Mouse (Mus musculus): Measurements from ENCODE around the gene Wfikkn1. TPM values are rescaled to one million over a fixed set of nuclear protein-coding genes. Genes with fewer than 3 reads are reported as not detected.

The Wfikkn1 gene
- total RNA-seq, 2 experiments from 2014 or later = 0.93 to 2.0 TPM

DNA sequence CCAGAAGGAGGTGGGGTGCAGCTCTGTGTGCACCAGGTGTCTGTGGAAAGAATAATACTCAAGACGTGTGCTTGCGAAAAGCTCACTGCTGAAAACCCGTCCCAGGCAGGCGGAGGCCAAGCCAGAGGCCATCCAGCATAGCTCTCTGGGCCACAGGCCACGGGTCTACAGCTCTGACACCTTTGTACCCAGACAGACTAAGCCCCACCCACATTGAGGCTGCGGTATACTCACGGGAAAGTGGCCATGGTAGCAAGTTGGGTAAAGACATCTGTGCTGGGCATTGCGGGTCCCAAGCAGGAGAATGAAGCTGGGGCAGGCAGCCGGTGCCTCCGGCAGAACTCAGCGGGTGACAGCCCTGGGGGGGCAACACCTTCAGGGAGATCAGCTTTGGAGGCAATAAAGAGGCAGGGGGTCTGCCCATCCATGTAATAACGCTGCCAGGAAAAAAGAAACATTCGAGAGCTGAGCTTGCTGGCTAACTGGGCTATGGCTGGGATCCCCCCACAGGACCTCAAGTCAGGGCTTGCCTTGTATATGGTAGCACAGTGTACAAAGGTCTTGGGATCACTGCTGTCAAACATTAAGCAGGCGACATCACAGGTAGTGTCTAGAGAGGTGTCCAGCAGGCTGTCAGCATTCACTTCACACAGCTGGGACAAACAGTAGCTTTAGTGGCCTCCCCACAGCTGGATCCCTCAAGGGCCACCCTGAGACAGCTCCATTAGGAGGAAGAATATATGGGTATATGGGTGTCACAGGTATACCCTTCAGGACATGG lies 41.0 kb downstream of the Wfikkn1 start:
- DNase-seq (ENCODE audit: low spot score in 2 of 2) = no peak

- DNase-seq (ENCODE audit: low spot score in 2 of 2) = no peak
These were observed 41.8 kb downstream of the Wfikkn1 start for GRCm38 (mm10) chr17:25838904-25839303.

DNA sequence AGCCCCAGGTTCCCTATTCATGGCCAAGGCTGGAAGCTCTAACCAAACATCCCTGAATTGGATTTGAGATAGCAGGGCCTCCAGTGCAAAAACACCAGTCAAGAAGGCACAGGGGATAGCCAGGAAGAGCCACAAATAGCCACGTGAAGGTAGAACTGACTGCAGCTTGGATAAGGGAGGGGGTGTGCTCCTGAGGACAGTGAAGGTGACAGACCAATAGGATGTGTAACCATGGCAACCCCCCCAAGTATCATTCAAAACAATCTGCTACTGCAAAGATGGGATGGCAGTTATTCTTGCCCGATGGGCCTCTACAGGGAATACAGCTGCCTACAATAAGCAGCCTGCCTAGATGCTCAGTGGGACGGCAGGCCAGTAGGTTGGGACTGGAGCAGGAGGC lies 43.1 kb downstream of the Wfikkn1 start:
- no peak for DNase-seq (ENCODE audit: low spot score in 2 of 2)

DNA sequence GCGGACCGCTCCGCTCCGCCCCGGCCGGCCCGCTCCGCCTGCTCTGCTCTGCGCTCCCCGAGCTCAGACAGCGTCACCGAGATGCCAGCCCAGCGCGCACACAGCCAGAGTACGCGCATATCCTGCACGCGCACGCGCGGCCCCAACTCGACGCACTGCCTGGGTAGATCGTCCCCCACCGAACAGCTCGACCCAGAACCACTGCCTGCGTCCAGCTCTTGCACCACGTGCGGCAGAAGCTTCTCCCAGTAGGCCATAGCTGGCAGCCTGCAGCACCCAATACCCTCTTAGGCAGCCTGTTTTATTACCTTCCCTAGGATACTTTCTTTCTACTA lies 43.6 kb downstream of the Wfikkn1 start, which contains the start of gene Rhbdl1:
Rhbdl1 (minus strand) TSS at position 220 of the 335 bp plus-strand sequence.
- DNase-seq (ENCODE audit: low spot score in 2 of 2) = peak; percentile 68 to 77

GRCm38 (mm10) chr17:25836397-25837075 lies 44.1 kb downstream of the Wfikkn1 start:
- DNase-seq (ENCODE audit: low spot score in 2 of 2) = no peak

GRCm38 (mm10) chr17:25835816-25836215 lies 44.8 kb downstream of the Wfikkn1 start:
- DNase-seq (ENCODE audit: low spot score in 2 of 2) = no peak

DNA sequence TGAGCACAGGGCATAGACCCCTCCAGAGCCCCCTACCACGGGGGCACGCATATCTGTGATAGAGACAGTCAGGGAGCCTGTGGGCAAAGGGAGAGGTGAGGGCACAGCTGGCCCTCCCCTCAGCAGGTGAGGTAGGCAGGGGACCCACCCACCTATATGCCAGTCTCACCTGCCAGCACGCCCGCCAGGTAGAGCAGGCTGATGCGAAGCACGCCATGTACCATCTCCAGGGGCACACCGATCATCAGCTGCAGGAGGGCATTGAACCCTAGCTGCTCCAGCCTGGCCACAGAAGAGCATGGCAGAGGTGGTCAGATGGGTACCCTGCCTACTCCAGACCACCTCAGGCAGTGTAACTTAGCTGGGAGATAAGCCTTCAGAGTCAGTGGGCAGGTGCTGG lies 45.4 kb downstream of the Wfikkn1 start:
- DNase-seq (ENCODE audit: low spot score in 2 of 2) = no peak

GRCm38 (mm10) chr17:25834595-25835222 lies 45.9 kb downstream of the Wfikkn1 start:
- no peak for DNase-seq (ENCODE audit: low spot score in 2 of 2)

DNA sequence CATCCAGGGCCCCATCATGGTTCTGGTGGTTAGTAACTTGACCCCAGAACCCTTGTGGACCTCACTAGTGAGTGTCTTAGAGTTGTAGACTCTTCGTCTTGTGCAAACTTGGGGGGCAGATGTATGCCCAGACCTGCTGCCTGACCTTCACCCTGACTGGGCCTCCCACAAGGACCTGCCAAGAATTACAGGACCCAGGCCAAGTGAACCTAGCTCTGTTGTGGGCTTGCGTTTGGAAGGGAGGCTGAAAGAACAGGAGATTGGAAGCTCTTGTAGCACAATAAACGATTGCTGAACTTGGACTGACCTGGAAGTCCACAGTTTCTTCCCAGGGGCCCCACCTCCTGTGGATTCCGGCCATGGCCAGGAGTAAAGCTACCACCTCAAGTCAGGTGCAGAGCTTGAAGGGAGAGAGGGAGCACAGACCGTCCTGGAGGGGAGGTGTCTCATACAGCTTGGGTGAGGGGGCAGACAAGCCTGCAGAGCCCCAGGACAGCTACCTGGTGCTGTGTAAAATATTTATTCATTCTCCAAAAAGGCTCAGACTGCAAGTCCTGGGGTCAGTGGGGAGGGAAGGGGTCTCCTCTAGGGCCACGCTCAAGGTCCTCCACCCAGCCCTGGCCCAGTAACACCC lies 46.6 kb downstream of the Wfikkn1 start:
- no peak for DNase-seq (ENCODE audit: low spot score in 2 of 2)

DNA sequence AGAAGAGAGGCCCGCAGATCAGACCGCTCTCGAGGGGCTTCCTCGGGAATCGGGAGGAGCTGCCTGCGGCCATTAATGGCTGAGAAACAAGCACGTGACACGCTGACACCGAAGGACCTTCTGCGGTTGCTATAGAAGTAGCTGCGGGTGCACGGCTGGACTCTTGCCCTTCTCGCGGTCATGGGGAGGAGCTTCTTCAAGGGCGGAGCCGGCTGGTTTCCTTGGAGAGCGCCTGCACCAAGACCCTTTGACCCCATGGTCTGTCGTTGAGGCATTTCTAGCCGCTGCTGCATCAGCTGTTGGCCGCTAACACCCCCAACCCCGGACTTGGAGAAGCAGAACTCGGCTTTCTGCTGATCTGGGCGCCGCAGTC lies 47.4 kb downstream of the Wfikkn1 start, which contains the start of gene Stub1:
Stub1 (minus strand) TSS at position 114 of the 373 bp plus-strand sequence.
- DNase-seq (ENCODE audit: low spot score in 2 of 2) = peak; percentile 85 to 88

GRCm38 (mm10) chr17:25832436-25833290 lies 48.0 kb downstream of the Wfikkn1 start:
- peak; percentile 99 for DNase-seq (ENCODE audit: low spot score in 2 of 2)

DNA sequence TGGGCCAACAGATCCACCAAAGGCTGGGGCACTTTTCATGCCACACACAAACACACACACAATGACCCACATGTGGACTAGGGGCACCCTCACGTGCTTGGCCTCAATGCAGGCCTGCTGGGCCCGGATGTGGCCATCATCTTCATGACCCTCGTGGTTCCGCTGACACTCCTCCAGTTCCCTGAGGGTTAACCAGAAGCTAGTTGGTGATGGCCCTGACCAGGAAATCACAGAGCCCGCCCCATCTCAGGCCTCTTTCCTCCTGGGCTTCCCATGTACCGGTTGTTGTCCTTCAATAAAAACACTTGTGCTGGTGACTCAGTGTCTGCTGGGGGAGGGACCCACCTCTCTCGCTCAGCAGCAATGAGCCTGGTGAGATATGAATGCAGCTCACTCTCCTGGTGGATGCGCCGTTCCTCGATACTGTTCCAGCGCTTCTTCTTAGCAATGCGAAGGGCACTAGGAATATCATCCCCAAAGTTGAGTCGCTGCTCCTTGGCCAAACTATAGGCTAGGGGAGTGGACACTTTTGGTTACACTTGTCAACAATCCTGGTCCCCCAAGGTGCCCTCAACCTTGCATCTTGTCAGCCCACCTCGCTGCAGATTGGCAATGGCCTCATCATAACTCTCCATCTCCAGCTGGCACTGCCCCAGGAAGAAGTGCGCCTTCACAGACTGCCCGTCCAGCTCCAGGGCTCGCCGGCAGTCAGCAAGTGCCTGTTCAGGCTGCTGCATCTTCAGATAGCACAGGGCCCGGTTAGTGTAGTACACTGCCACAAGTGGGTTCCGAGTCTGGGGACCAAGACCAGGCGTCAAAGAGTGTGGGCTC lies 49.0 kb downstream of the Wfikkn1 start:
- no peak for DNase-seq (ENCODE audit: low spot score in 2 of 2)

DNA sequence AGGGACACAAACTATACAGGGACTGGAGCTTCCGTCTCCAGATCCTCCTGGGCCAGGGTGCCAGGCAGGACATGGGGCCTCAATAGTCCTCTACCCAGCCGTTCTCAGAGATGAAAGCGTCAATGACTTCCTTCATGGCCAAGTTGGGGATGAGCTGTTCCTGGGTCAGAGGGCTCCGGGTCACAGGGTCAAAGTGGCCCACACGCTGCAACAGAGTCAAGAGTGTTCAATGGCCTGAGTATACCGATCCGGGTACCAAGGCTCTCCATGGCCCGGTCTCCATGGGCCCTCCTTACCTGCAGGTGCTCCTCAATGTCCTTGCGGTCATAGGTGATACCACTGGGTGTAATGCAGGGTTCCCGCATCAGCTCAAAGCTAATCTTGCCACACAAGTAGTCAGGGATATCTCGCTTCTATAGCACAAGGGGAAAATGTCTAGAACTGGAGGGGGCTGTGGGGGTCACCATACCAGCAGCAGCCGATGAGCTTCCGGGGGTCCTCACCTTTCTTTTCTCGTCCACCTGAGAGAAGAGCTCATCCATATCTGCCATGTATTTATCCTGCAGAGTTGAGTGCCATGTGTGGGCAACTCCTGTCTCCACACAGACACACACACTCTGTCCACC lies 49.7 kb downstream of the Wfikkn1 start:
- DNase-seq (ENCODE audit: low spot score in 2 of 2) = no peak

DNA sequence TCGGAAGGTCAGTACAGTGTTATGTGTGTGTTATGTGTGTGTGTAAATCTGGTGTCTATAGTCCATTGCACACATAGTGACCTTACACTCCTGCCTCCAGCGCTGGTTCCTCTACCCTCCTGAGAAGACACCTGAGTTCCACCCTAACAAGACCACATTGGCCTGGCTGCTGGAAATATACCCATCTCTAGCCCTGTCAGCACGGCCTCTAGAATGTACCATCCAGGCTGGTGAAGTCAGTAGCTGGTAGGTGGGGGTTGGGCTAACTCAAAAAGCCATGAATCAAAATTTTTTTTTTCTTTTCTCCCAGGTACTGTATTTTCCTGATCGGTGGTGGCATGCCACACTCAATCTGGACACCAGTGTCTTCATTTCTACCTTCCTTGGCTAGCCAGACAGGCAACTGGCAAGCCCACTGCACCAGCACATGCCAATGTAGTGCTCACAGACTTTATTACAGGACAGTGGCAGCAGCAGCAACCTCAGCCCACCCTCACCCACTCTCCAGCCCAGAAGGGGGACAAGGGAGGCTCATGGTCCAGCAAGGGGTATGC lies 50.4 kb downstream of the Wfikkn1 start:
- DNase-seq (ENCODE audit: low spot score in 2 of 2) = no peak

- DNase-seq (ENCODE audit: low spot score in 2 of 2) = no peak
These were observed 51.1 kb downstream of the Wfikkn1 start for GRCm38 (mm10) chr17:25829558-25830017.

GRCm38 (mm10) chr17:25828712-25829557 lies 51.7 kb downstream of the Wfikkn1 start, which contains the start of gene Jmjd8:
Gene Jmjd8, plus strand, starts transcription at chr17:25828867.
- DNase-seq (ENCODE audit: low spot score in 2 of 2) = peak; percentile 70 to 77

GRCm38 (mm10) chr17:25828223-25828594 lies 52.4 kb downstream of the Wfikkn1 start:
- DNase-seq (ENCODE audit: low spot score in 2 of 2) = no peak

All from adrenal gland, adult 18-20 months (tissue).